Mouse (Mus musculus) olfactory bulb, adult 2 months (tissue): Measurements from ENCODE around the gene Nfatc3.

Experiments used
- CTCF ChIP-seq: fragments of 200-500 bp; IDR thresholded peaks from 2 replicates; pipeline ENCODE4 v1.5.1; 2012; ENCODE audit warnings: low read depth, mild to moderate bottlenecking, low read length, moderate library complexity; ENCODE audit not compliant: insufficient read depth
- POLR2A ChIP-seq: fragments of 200-500 bp; IDR thresholded peaks from 2 replicates; pipeline ENCODE4 v1.6.1; 2012; ENCODE audit warnings: mild to moderate bottlenecking, low read depth, low read length, moderate library complexity; ENCODE audit not compliant: insufficient read depth

DNA sequence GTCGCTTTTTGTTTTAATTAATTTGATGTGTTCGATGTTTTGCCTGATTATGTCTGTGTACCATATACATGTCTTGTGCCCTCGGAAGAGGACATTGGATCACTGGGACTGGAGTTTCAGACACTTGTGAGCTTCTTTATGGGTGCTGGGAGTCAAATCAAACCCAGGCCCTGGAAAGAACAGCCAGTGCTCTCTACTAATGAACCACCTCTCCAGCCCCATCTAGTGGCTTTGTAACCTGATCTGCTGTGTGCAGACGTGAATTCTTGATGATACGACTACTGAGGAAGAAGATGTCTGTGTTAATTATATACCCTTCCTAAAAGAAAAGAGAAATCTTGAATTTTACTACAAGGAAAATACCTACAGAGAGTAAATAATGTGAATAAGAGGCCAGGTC, 18.0 kb downstream of the Nfatc3 start:
- no peak for TF ChIP-seq CTCF
- TF ChIP-seq POLR2A, result no peak
